Mouse (Mus musculus) small intestine, adult 2 months (tissue): ENCODE measurements at regions not wholly inside any gene's neighbourhood (a gene's known extent, or its start where the extent isn't known, plus 50 kb on each side); places are given as distances from the start of the nearest gene placed in this dataset.

Experiments used
- CTCF ChIP-seq: fragments of 200-500 bp; IDR thresholded peaks from 2 replicates; pipeline ENCODE4 v1.5.1; 2012; ENCODE audit warnings: low read depth, mild to moderate bottlenecking, control low read depth, inconsistent platforms, low read length, moderate library complexity, mixed read lengths; ENCODE audit not compliant: insufficient replicate concordance, insufficient read length; ENCODE audit errors: extremely low read depth
- POLR2A ChIP-seq: fragments of 200-500 bp; IDR thresholded peaks from 2 replicates; pipeline ENCODE4 v1.6.1; 2012; ENCODE audit warnings: low read depth, mild to moderate bottlenecking, control low read depth, inconsistent platforms, low read length, moderate library complexity

- TF ChIP-seq CTCF (no peak), POLR2A (no peak)
Measured at GRCm38 (mm10) chr9:104460133-104460532, 87.0 kb upstream of the Cpne4 start.
